Mouse (Mus musculus) forebrain, embryonic 11.5 days (tissue): ENCODE data around the gene Uox. TPM values are rescaled to one million over a fixed set of nuclear protein-coding genes. Genes with fewer than 3 reads are reported as not detected.

Source experiments
- ATAC-seq: fragments of 200-750 bp; cut with Nextera tagmentation; replicated peaks from 2 replicates; pipeline ENCODE4 v1.8.0; 2017; ENCODE audit warnings: moderate TSS enrichment; ENCODE audit not compliant: low FRiP score
- DNase-seq: peaks from one replicate; pipeline ENCODE4 v3.0.0-alpha.2; 2017; ENCODE audit warnings: low spot score
- H3K27ac ChIP-seq: fragments of 300-500 bp; sonication (generic); 2 replicates; pipeline ENCODE4 v1.5.1; 2014; ENCODE audit warnings: low read depth, low read length
- H3K27me3 ChIP-seq: fragments of 300-500 bp; sonication (generic); 2 replicates; pipeline ENCODE4 v1.6.1; 2014; ENCODE audit warnings: mild to moderate bottlenecking, low read length, mixed read lengths; ENCODE audit not compliant: control insufficient read depth, insufficient read depth
- H3K36me3 ChIP-seq: fragments of 300-500 bp; sonication (generic); 2 replicates; pipeline ENCODE4 v1.6.1; 2014; ENCODE audit warnings: mild to moderate bottlenecking, low read length, moderate library complexity, mixed read lengths; ENCODE audit not compliant: control insufficient read depth, insufficient read depth
- H3K4me1 ChIP-seq: fragments of 300-500 bp; sonication (generic); replicated peaks from 2 replicates; pipeline ENCODE4 v1.6.1; 2014; ENCODE audit warnings: low read length, mixed read lengths; ENCODE audit not compliant: control insufficient read depth, insufficient read depth
- H3K4me2 ChIP-seq: fragments of 300-500 bp; sonication (generic); 2 replicates; pipeline ENCODE4 v1.6.1; 2014; ENCODE audit warnings: low read depth, mild to moderate bottlenecking, low read length, moderate library complexity, mixed read lengths; ENCODE audit not compliant: severe bottlenecking
- H3K4me3 ChIP-seq: fragments of 300-500 bp; sonication (generic); 2 replicates; pipeline ENCODE4 v1.5.1; 2014; ENCODE audit warnings: low read depth, low read length
- H3K9ac ChIP-seq: fragments of 300-500 bp; sonication (generic); 2 replicates; pipeline ENCODE4 v1.6.1; 2014; ENCODE audit warnings: low read length
- H3K9me3 ChIP-seq: fragments of 300-500 bp; sonication (generic); 2 replicates; pipeline ENCODE4 v1.6.1; 2016; ENCODE audit warnings: low read length, mixed read lengths; ENCODE audit not compliant: control insufficient read depth
- WGBS: fragments of 180-500 bp; shearing (Covaris S2); extraction: QIAGEN DNeasy Blood & Tissue Kit; methylation state at CpG from one replicate; pipeline ENCODE4 v1.1.7; 2014; 5-methylcytosine and 5-hydroxymethylcytosine counted together
- polyA plus RNA-seq: library from polyadenylated mRNA; unstranded; fragments of >200 nt; fragmentation: Nextera tagmentation; extraction: Ambion mirVana; gene quantifications from 2 replicates; pipeline ENCODE4 v1.2.1, GENCODE M21; 2014

Uox gene
- polyA plus RNA-seq, 1 experiment from 2014 or later, result not detected

DNA sequence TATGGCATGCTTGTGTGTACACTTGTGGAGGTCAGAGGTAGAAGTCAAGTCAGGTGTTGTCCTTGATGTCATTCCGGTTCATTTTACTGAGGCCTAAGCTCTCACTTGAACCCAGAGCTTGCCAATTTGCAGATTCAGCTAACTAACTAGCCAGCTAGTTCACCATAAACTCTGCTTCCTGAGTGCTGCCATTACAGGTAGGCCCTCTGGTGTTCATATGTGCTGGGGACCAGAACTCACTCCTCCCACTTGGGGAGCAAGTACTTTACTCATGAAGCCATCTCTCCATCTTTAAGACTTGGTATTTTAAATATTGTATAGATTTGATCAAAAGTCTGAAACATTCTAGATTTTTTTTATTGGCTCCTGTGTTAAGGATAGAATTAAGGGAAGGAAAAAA is 13.7 kb upstream of the Uox start:
- no peaks in the 10 kb centered on the region for H3K9me3 ChIP-seq
- H3K4me3 ChIP-seq, result no peak overlapping the region
- DNase-seq, result no peak
- WGBS, result 70% methylated on average over 1 of the region's 1 CpGs
- no peaks in the 10 kb centered on the region for H3K4me1 ChIP-seq
- no peak for ATAC-seq
- H3K27ac ChIP-seq, result no peak overlapping the region
- H3K9ac ChIP-seq, result no peak overlapping the region
- no peak overlapping the region for H3K4me2 ChIP-seq
- H3K27me3 ChIP-seq, result no peaks in the 10 kb centered on the region
- H3K36me3 ChIP-seq, result no peaks in the 10 kb centered on the region

DNA sequence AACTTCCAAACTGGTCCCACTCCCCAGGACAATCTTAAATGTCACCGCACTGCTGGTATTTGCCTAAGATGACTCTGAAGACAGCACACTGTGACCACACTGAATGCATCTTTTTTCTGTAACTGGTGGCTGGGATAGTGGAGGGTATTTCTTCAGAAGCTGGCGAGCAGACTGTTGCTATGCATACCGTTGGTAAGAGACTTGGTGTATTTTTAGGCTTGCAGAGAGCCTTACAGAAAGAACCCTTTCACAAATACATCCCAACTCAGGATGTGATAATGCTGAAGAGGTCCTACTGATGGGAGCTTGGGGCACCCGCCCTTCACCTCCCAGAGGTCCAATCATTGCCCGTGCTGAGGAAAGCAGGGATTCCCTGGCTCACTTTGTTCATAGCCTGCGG is 12.7 kb upstream of the Uox start:
- Histone ChIP-seq H3K4me3 (no peak overlapping the region), H3K4me1 (no peaks in the 10 kb centered on the region), H3K9ac (no peak overlapping the region), H3K27ac (no peak overlapping the region), H3K27me3 (no peaks in the 10 kb centered on the region), H3K4me2 (no peak overlapping the region), H3K36me3 (no peaks in the 10 kb centered on the region), H3K9me3 (no peaks in the 10 kb centered on the region)
- ATAC-seq, result no peak
- 88% methylated on average over 6 of the region's 6 CpGs for WGBS
- no peak for DNase-seq

DNA sequence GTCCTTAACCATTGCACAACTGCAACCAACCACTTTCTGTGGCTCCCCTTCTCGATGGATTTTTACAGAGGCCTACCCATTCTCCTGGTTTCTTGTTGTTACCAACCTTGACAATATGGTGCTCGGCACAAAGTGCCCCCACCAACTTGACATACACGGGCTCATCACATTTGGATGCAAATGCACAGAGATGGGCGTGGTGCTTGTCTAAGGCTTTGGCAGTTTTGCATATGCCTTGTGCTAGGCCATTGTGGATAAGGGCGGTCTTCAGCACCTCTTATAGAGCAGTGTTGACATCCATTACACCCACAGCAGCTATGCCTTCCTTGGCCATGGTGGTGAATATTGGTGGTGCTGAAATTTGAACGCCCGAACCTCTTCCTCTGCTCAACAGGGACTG is 7.3 kb upstream of the Uox start:
- H3K4me3 ChIP-seq, result no peak overlapping the region
- H3K4me2 ChIP-seq, result no peak overlapping the region
- no peaks in the 10 kb centered on the region for H3K9me3 ChIP-seq
- no peak for DNase-seq
- ATAC-seq, result no peak
- H3K27me3 ChIP-seq, result no peaks in the 10 kb centered on the region
- H3K9ac ChIP-seq, result no peak overlapping the region
- WGBS, result 93% methylated on average over 7 of the region's 7 CpGs
- H3K36me3 ChIP-seq, result no peaks in the 10 kb centered on the region
- H3K27ac ChIP-seq, result no peak overlapping the region
- H3K4me1 ChIP-seq, result no peaks in the 10 kb centered on the region; the same call in 1 of the 2 replicates

DNA sequence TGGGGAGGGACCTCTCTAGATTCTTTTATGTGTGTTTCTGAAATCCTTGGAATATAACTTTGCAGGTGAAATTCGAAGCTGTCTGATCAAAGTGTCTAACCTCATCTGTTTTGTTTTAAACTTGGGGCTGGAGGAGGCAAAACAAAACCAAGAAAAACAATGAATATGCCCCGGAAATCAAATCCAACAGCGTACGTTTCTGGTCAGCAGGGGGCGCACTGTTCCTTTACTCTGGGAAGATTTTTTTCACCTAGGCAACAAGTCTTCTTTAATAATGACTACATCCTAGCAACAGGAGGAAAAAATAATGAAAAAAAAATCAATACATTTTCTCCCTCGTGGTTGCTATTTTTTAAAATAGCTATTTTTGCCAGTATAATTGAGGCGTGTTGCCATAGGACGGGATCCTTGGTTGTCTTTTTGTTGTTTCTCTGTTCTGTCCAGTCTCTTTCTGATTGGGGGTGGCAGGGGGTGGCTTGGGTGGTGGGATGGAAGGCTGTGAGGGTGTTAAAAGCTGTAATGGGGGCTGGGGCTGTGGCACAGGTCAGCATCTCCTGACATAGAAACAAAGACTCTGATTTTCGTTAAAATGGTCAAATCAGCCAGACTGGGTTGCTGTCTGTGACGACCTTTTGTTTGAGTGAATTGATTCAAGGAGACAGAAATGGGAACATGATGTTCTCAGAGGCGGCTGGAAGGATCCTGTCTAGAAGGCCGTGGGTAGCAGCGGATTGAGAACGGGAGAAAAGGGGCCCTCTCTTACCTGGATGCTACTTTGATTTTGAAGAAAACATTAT is 5.8 kb upstream of the Uox start:
- Histone ChIP-seq H3K4me1 (no peaks in the 10 kb centered on the region; the same call in 1 of the 2 replicates), H3K9ac (no peak overlapping the region), H3K9me3 (no peaks in the 10 kb centered on the region), H3K36me3 (no peaks in the 10 kb centered on the region), H3K4me3 (no peak overlapping the region), H3K27ac (no peak overlapping the region), H3K4me2 (no peak overlapping the region), H3K27me3 (no peaks in the 10 kb centered on the region)
- DNase-seq (peak; percentile 85), ATAC-seq (no peak)
- WGBS, result 29% methylated on average over 14 of the region's 14 CpGs

DNA sequence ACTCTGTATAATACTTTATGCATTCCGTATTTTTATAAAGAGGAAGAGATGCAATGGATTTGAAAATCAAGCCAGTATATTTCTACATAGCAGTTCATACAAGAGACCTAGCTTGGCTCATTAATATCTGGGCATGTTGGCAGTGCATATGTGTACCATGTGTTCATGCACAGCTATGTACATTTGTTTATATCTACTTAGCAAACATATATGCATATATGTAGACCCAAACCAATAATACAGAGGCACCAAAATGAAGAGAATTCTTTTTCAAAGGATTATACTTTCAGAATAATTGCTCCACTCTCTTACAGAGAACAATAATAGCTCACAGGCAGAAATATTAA is 5.2 kb upstream of the Uox start:
- Histone ChIP-seq H3K27ac (no peak overlapping the region), H3K4me2 (no peak overlapping the region), H3K9me3 (no peaks in the 10 kb centered on the region), H3K4me1 (no peaks in the 10 kb centered on the region; the same call in 1 of the 2 replicates), H3K27me3 (no peaks in the 10 kb centered on the region), H3K36me3 (no peaks in the 10 kb centered on the region), H3K9ac (no peak overlapping the region), H3K4me3 (no peak overlapping the region)
- no peak for DNase-seq
- no peak for ATAC-seq
- 77% methylated on average over 1 of the region's 1 CpGs for WGBS

DNA sequence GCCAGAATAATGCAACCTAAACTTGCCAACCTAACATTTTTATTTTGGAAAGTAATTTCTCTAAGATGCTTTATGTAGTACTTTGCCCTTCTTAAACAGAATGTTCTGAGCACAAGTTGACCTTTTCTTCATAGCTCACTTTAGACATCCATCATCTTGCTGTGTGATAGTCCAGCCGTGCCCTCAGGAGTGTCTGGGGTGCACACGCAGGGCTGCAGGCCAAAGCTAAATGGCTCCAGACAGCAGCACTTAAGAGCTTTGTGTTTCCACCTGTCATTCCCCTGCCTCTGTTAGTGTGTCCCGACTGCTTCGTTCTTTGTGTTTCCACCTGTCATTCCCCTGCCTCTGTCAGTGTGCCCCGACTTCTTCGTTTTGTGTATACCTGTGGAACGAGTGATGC is 2.9 kb upstream of the Uox start:
- DNase-seq (no peak), ATAC-seq (no peak)
- no peak overlapping the region for H3K9ac ChIP-seq
- no peaks in the 10 kb centered on the region for H3K27me3 ChIP-seq
- 89% methylated on average over 7 of the region's 7 CpGs for whole genome bisulfite sequencing
- no peaks in the 10 kb centered on the region; the same call in 1 of the 2 replicates for H3K4me1 ChIP-seq
- H3K9me3 ChIP-seq, result no peaks in the 10 kb centered on the region
- H3K4me2 ChIP-seq, result no peak overlapping the region
- H3K36me3 ChIP-seq, result no peaks in the 10 kb centered on the region
- no peak overlapping the region for H3K4me3 ChIP-seq
- H3K27ac ChIP-seq, result no peak overlapping the region

DNA sequence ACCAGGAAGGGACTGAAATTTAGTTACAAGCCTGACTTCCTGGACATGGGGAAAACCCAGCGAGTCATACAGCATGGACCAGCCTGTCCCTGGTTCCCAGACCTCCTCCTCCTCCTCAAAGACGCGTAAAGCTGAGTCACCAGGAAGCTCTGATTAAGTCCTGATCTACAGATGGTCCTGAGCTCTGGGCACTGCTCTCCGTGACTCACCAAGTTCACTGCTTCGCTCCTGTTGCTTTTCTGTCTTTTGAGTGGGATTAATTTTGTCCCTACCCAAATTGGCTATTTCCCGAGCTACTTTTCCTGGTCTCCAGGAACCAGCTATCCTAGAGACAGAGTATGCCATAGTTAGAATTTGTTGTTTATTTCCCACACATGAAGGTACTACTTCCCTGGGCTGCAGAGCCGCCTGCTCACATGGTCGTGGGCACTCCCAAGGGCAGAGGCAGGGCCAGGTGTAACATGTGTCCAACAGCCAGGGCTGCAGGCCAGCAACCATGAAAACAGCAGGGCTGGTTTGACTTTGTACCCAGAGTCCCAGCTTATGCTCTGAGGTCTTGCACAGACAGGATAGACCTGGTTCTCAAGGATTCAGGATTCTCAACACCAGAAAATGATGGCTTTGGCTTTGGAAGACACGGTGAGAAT is 2.2 kb upstream of the Uox start:
- Histone ChIP-seq H3K9me3 (no peaks in the 10 kb centered on the region), H3K4me2 (no peak overlapping the region), H3K27me3 (no peaks in the 10 kb centered on the region), H3K4me1 (no peaks in the 10 kb centered on the region; the same call in 1 of the 2 replicates), H3K4me3 (no peak overlapping the region), H3K27ac (no peak overlapping the region), H3K9ac (no peak overlapping the region), H3K36me3 (no peaks in the 10 kb centered on the region)
- ATAC-seq (no peak), DNase-seq (peak; percentile 41)
- WGBS, result 81% methylated on average over 9 of the region's 9 CpGs

DNA sequence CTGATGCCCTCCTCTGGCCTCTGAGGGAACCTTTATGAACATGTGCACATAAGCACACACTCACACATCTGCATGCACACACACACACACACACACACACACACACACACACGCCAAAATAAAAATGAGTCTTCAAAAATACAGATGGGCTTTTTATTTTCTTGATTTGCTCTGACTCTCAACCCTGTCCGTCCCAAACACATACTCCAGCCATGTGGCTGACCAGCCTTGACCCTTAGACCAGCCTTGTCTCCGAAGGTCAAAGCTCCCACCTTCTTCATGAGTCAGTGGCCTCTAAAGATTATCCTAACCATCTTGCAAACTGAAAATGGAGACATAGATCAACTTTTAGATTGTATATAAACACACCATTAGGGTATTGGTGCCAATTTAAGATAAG is 632 bp upstream of the Uox start:
- Histone ChIP-seq H3K4me1 (no peaks in the 10 kb centered on the region; the same call in 1 of the 2 replicates), H3K4me3 (no peak overlapping the region), H3K9ac (no peak overlapping the region), H3K36me3 (no peaks in the 10 kb centered on the region), H3K9me3 (no peaks in the 10 kb centered on the region), H3K27me3 (no peaks in the 10 kb centered on the region), H3K27ac (no peak overlapping the region), H3K4me2 (no peak overlapping the region)
- DNase-seq (peak; percentile 14), ATAC-seq (no peak)
- WGBS, result 88% methylated on average over 3 of the region's 3 CpGs

DNA sequence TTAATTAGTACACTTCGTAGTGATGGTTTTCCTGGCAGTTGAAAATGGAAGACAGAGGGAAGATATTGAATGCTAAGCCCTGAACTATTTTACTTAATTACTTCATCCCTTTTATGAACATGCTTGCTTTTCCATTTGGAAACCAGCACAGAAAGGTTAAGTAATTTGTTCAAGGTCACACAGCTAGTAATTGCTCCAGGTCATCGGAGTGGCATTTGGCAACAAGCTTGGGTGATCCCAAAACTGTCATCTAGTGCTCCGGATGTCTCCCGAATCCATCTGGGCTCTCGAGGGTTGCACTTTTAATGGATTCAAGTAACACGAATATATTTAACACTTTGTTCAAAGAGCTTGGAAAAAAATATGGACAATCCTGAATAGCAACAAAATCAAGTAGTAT is 713 bp downstream of the Uox start:
- no peaks in the 10 kb centered on the region for H3K27me3 ChIP-seq
- DNase-seq, result no peak
- no peak overlapping the region for H3K4me3 ChIP-seq
- no peak for ATAC-seq
- H3K36me3 ChIP-seq, result no peaks in the 10 kb centered on the region
- no peak overlapping the region for H3K4me2 ChIP-seq
- 90% methylated on average over 6 of the region's 6 CpGs for WGBS
- no peak overlapping the region for H3K9ac ChIP-seq
- H3K27ac ChIP-seq, result no peak overlapping the region
- H3K9me3 ChIP-seq, result no peaks in the 10 kb centered on the region
- H3K4me1 ChIP-seq, result no peaks in the 10 kb centered on the region
